Mouse (Mus musculus): ENCODE data around the gene Mettl7a3. TPM values are rescaled to one million over a fixed set of nuclear protein-coding genes. Genes with fewer than 3 reads are reported as not detected.
"Not testable (repeated sequence)": the region's sequence is repeated elsewhere in the genome, so short reads cannot be mapped to it uniquely, and the experiment has no call there.

The Mettl7a3 gene
- polyA plus RNA-seq, 1 experiment from 2014 or later: not detected

GRCm38 (mm10) chr15:100314448-100315145 is 20.1 kb upstream of the Mettl7a3 start:
- no peaks in the 10 kb centered on the region for H3K27me3 ChIP-seq (ENCODE audit: poor library complexity, severe bottlenecking)
- peaks cover 11% of the 10 kb centered on the region for H3K36me3 ChIP-seq (replicated peaks)
- WGBS: 89% methylated on average over 5 of the region's 5 CpGs
- no peak overlapping the region for H3K27ac ChIP-seq
- peaks cover 4% of the 10 kb centered on the region; the same call in 1 of the 2 replicates for H3K9me3 ChIP-seq
- no peak for DNase-seq (ENCODE audit: extremely low spot score, low spot score)
- peaks cover 7% of the 10 kb centered on the region for H3K4me1 ChIP-seq
- H3K4me3 ChIP-seq: no peak overlapping the region

GRCm38 (mm10) chr15:100318014-100318671 is 16.6 kb upstream of the Mettl7a3 start:
- H3K27ac ChIP-seq; DNase-seq (ENCODE audit: extremely low spot score, low spot score); H3K27me3 ChIP-seq (ENCODE audit: poor library complexity, severe bottlenecking); H3K9me3 ChIP-seq; H3K4me3 ChIP-seq; H3K4me1 ChIP-seq: not testable (repeated sequence)
- peaks cover 11% of the 10 kb centered on the region for H3K36me3 ChIP-seq (replicated peaks)
- WGBS: 72% methylated on average over 4 of the region's 4 CpGs

- H3K4me3 ChIP-seq: no peak overlapping the region
- H3K27me3 ChIP-seq (ENCODE audit: poor library complexity, severe bottlenecking): no peaks in the 10 kb centered on the region
- no peak overlapping the region for H3K27ac ChIP-seq
- 68% methylated on average over 1 of the region's 1 CpGs for WGBS
- peaks cover 2% of the 10 kb centered on the region for H3K36me3 ChIP-seq (replicated peaks)
- H3K4me1 ChIP-seq: peaks cover 7% of the 10 kb centered on the region
- no peak for DNase-seq (ENCODE audit: extremely low spot score, low spot score)
- H3K9me3 ChIP-seq: no peaks in the 10 kb centered on the region
Measured at GRCm38 (mm10) chr15:100319884-100320283, 14.8 kb upstream of the Mettl7a3 start.

- no peaks in the 10 kb centered on the region for H3K27me3 ChIP-seq (ENCODE audit: poor library complexity, severe bottlenecking)
- peaks cover 7% of the 10 kb centered on the region for H3K4me1 ChIP-seq
- no peak overlapping the region for H3K4me3 ChIP-seq
- H3K36me3 ChIP-seq (replicated peaks): no peaks in the 10 kb centered on the region
- 85% methylated on average over 9 of the region's 9 CpGs for WGBS
- no peak for DNase-seq (ENCODE audit: extremely low spot score, low spot score)
- H3K27ac ChIP-seq: no peak overlapping the region
- H3K9me3 ChIP-seq: no peaks in the 10 kb centered on the region
Measured at GRCm38 (mm10) chr15:100320295-100320905, 14.3 kb upstream of the Mettl7a3 start.

GRCm38 (mm10) chr15:100321134-100321533 is 13.6 kb upstream of the Mettl7a3 start:
- Histone ChIP-seq H3K27ac (no peak overlapping the region), H3K36me3 (replicated peaks) (no peaks in the 10 kb centered on the region), H3K9me3 (no peaks in the 10 kb centered on the region), H3K27me3 (ENCODE audit: poor library complexity, severe bottlenecking) (no peaks in the 10 kb centered on the region), H3K4me1 (peaks cover 7% of the 10 kb centered on the region), H3K4me3 (no peak overlapping the region)
- no peak for DNase-seq (ENCODE audit: extremely low spot score, low spot score)
- 68% methylated on average over 5 of the region's 5 CpGs for WGBS

- no peak for DNase-seq (ENCODE audit: extremely low spot score, low spot score)
- Histone ChIP-seq H3K9me3 (no peaks in the 10 kb centered on the region), H3K4me1 (no peaks in the 10 kb centered on the region), H3K27me3 (ENCODE audit: poor library complexity, severe bottlenecking) (no peaks in the 10 kb centered on the region), H3K27ac (no peak overlapping the region), H3K36me3 (replicated peaks) (no peaks in the 10 kb centered on the region), H3K4me3 (no peak overlapping the region)
- 78% methylated on average over 12 of the region's 12 CpGs for WGBS
Measured at GRCm38 (mm10) chr15:100324021-100324591, 10.6 kb upstream of the Mettl7a3 start.

- no peak for DNase-seq (ENCODE audit: extremely low spot score, low spot score)
- H3K27ac ChIP-seq: no peak overlapping the region
- no peaks in the 10 kb centered on the region for H3K4me1 ChIP-seq
- H3K27me3 ChIP-seq (ENCODE audit: poor library complexity, severe bottlenecking): no peaks in the 10 kb centered on the region
- no peaks in the 10 kb centered on the region for H3K9me3 ChIP-seq
- H3K36me3 ChIP-seq (replicated peaks): no peaks in the 10 kb centered on the region
- 92% methylated on average over 3 of the region's 3 CpGs for WGBS
- no peak overlapping the region for H3K4me3 ChIP-seq
Measured at GRCm38 (mm10) chr15:100325235-100325634, 9.5 kb upstream of the Mettl7a3 start.

- not testable (repeated sequence) for DNase-seq (ENCODE audit: extremely low spot score, low spot score); H3K4me1 ChIP-seq; H3K27me3 ChIP-seq (ENCODE audit: poor library complexity, severe bottlenecking); H3K4me3 ChIP-seq; H3K27ac ChIP-seq; H3K9me3 ChIP-seq; H3K36me3 ChIP-seq (replicated peaks)
- 66% methylated on average over 4 of the region's 4 CpGs for WGBS
Measured at GRCm38 (mm10) chr15:100328089-100328488, 6.6 kb upstream of the Mettl7a3 start.

GRCm38 (mm10) chr15:100329336-100329735 is 5.4 kb upstream of the Mettl7a3 start:
- not testable (repeated sequence) for DNase-seq (ENCODE audit: extremely low spot score, low spot score); H3K27ac ChIP-seq; H3K27me3 ChIP-seq (ENCODE audit: poor library complexity, severe bottlenecking); H3K4me3 ChIP-seq; H3K36me3 ChIP-seq (replicated peaks); H3K4me1 ChIP-seq; H3K9me3 ChIP-seq
- 78% methylated on average over 10 of the region's 10 CpGs for WGBS

- Histone ChIP-seq H3K27ac (no peak overlapping the region), H3K4me3 (no peak overlapping the region), H3K36me3 (replicated peaks) (no peaks in the 10 kb centered on the region), H3K27me3 (ENCODE audit: poor library complexity, severe bottlenecking) (no peaks in the 10 kb centered on the region), H3K9me3 (no peaks in the 10 kb centered on the region), H3K4me1 (no peaks in the 10 kb centered on the region)
- WGBS: 90% methylated on average over 7 of the region's 7 CpGs
- DNase-seq (ENCODE audit: extremely low spot score, low spot score): no peak
Measured at GRCm38 (mm10) chr15:100330739-100331138, 4.0 kb upstream of the Mettl7a3 start.

GRCm38 (mm10) chr15:100332077-100332961 is 2.4 kb upstream of the Mettl7a3 start:
- H3K9me3 ChIP-seq; H3K4me1 ChIP-seq; H3K27ac ChIP-seq; DNase-seq (ENCODE audit: extremely low spot score, low spot score); H3K4me3 ChIP-seq; H3K36me3 ChIP-seq (replicated peaks); H3K27me3 ChIP-seq (ENCODE audit: poor library complexity, severe bottlenecking): not testable (repeated sequence)
- 50% methylated on average over 3 of the region's 10 CpGs for WGBS

GRCm38 (mm10) chr15:100337328-100337727 is 2.6 kb downstream of the Mettl7a3 start:
- H3K4me3 ChIP-seq; H3K9me3 ChIP-seq; H3K36me3 ChIP-seq (replicated peaks); DNase-seq (ENCODE audit: extremely low spot score, low spot score); H3K27ac ChIP-seq; H3K4me1 ChIP-seq; H3K27me3 ChIP-seq (ENCODE audit: poor library complexity, severe bottlenecking): not testable (repeated sequence)

All from forebrain, embryonic 10.5 days (tissue).